Mouse (Mus musculus) heart, postnatal 10 days (tissue): Measurements from ENCODE around the gene Gm36245. TPM values are rescaled to one million over a fixed set of nuclear protein-coding genes. Genes with fewer than 3 reads are reported as not detected.
"Not testable (repeated sequence)": the region's sequence is repeated elsewhere in the genome, so short reads cannot be mapped to it uniquely, and the experiment has no call there.

Source experiments
- DNase-seq, 2 experiments: peaks; one replicate each; pipeline ENCODE4 v3.0.0; 2021
- intact Hi-C: fragments of 180-260 bp; cut with DNase I; formaldehyde crosslinking; loops from one replicate; pipeline ENCODE4 v1.15.1; 2025
- total RNA-seq, 2 experiments: library from RNA; stranded (reverse); gene quantifications; 2 replicates each; pipeline ENCODE4 v1.2.3; 2021

Gm36245 gene
- total RNA-seq, result not detected

DNA sequence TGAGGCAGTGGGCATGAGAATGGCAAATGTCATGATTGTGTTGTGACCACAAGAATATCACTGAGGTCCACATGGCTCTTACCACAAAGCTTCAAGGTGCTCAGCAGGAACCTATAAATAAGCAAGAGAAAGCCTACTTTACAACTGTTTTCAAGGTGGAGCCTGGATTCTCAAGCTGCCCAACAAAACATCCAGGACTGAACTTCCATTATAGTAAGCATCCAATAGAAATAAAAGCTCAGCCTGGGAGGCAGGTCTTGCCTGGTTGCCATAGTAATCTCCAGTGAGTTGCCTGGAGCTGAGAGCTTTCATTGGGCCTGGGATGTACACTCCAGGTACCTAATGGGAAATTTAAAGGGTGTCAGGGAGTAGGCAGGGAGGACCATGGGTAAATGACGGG lies at the start of gene Gm36245:
Gm36245 (plus strand) TSS at position 301 of the 400 bp plus-strand sequence.
- intact Hi-C loops, result no loop called here

DNA sequence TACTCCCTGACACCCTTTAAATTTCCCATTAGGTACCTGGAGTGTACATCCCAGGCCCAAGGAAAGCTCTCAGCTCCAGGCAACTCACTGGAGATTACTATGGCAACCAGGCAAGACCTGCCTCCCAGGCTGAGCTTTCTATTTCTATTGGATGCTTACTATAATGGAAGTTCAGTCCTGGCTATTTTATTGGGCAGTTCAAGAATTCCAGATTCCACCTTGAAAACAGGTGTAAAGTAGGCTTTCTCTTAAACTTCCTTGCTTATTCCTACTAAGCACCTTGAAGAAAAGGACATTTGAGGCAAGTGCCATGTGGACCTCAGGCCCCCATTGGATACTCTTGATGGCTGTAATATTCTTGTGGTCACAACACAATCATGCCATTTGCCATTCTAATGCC lies 37.3 kb upstream of the Gm36245 start, which contains the start of gene 1700025B11Rik:
1700025B11Rik (minus strand) TSS at position 101 of the 400 bp plus-strand sequence.
- DNase-seq, result no peak
- intact Hi-C loops, result no loop called here

More for the DNA sequence above, at the start of gene Gm36245:
- no peak for DNase-seq

DNA sequence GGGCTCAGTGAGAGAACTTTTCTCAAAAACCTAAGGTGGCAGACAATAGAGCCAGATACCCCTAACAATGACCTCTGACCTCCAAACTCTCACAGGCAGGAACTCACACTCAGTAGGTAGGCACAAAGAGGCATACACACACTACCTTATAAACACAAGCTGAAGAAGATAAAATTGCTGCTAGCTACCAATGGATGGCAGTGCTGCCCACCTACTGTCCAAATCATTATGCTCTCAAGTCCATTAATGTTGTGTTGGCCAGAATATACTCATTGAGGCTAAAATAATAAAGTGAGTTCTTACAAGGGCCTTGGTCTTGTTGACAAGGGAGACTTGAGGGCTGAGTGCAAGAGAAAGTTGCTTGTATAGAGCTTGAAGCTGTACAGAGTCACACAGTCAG lies 35.8 kb upstream of the Gm36245 start:
- intact Hi-C loops, result no loop called here

DNA sequence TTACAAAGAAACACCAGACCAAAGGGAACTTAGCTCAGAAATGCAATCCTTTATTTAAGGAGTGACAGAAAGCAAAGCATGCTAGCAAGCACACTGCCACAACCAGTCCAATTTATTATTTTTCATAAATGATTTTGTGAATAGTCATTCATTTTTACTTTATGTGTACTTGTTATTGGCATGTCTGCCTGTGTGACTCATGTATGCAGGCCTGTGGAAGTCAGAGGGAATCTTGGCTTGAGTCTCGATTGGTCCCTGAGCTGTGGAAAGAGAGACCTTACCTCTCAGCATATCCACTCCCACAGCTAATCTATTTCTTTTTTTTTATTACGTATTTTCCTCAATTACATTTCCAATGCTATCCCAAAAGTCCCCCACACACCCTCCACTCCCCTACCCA lies 20.3 kb upstream of the Gm36245 start:
- DNase-seq, result peak in 1 of 2 experiments; percentile 21
- intact Hi-C loops, result no loop called here

More for the DNA sequence above, 35.8 kb upstream of the Gm36245 start:
- DNase-seq, result no peak

DNA sequence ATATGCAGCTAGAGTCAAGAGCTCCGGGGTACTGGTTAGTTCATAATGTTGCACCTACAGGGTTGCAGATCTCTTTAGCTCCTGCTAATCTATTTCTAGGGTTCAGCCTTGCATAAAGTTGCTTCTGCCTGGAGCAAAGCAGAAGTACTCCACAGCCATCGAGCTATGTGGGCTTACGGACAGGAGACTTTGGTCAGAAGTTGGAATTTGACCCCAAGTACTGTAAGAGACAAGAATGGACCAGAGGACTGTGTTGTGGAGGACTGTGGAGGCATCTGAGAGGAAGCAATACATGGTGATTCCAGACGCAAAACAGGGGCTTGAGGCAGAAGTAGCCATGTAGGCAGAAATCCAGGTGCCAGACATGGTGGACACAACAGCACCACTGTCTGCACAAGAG lies 19.7 kb upstream of the Gm36245 start:
- no peak for DNase-seq
- intact Hi-C loops, result no loop called here

DNA sequence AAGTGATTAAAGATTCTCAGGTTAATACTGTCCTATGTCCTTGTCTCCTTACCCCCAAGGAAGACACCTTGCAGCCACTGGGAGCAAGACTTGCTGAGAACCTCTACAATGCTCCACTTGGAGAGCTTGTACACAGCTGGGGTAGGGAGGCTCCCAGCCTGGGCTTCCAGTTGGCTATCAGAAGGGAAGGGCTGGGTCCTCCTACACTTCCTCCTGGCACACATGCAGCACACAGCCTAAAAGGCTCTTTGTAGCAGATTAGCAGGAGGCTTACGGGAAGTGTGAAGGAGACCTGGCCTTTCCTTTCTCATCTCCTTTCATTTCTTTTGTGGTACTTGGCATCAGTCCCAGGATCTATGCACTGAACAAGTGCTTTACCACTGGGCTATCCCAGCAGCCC lies 17.4 kb upstream of the Gm36245 start:
- intact Hi-C loops, result no loop called here
- DNase-seq, result peak; percentile 73

DNA sequence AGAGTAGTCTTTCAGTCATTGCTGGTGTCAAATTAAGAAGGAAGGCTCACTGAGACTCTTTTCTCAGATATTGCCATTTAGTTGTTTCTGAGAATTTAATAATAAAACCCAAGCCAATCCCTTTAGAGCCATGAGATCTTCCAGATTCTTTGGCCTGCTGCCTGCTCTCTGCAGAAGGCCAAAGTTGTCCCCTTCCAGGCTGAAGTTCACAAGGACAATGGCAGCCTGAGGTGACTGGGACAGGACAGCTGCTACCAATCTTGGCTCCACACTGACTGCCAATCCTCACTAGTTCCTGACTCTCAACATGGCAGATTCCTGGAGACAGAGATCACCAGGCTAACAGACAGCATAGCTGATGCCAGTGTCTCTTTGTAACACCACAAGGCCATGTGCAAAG lies 12.0 kb upstream of the Gm36245 start:
- peak; percentile 62 to 65 for DNase-seq
- intact Hi-C loops, result no loop called here

DNA sequence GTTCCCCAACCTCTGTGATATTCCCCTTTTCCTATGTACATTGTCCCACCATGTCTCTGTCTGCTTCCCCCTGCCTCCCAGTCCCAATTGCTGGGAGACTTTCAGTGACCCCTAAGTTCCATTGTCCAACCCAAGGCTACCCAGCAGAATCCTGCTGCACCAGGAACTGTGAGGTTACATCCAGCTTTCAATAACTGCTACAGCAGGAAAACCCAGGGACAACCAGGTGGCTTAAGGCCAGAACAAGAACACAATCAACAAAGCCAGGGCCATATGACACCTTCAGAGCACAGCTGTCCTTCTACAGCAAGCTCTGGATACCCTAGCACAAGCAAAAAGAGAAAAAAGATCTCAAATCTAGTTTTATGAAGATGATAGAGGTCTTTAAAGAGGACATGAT lies 10.1 kb upstream of the Gm36245 start:
- intact Hi-C loops, result no loop called here
- no peak for DNase-seq

DNA sequence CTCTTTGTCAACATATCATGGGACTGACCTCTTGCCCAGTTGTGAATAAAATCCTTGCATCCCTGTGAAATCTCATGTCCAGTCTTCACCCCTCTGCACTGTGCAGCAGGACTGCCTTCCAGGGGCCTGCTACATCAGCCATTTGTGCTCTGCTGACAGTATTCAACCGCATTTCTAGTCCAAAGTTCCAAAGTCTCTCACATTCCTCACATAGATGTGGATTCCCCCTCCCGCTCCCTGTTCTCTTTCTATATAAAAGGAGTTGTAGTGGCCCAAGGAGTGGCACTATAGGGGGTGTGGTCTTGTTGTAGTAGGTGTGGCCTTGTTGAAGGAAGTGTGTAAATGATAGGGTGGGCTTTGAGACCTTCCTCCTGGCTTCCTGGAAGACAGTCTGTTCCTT lies 8.2 kb upstream of the Gm36245 start:
- intact Hi-C loops, result no loop called here
- no peak for DNase-seq

DNA sequence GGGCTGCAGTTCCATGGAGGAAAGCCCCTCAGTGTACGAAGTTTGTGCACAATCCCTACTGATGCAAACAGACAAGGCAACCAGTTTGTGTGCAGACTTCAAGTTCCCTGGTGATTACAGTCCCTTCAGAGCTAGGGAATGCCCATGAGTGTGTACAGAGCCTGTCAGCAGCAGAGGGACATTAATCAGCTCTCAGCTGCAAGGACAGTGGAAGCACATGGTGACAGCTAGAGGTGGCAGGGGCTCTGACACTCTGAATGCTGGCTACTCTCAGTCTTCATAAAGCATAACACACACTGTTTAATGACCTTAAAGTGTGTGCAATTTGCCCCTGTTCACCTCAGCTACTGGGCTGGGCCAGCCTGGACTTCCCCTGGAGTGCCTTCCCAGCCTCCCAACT lies 5.5 kb upstream of the Gm36245 start:
- no peak for DNase-seq
- intact Hi-C loops, result no loop called here

DNA sequence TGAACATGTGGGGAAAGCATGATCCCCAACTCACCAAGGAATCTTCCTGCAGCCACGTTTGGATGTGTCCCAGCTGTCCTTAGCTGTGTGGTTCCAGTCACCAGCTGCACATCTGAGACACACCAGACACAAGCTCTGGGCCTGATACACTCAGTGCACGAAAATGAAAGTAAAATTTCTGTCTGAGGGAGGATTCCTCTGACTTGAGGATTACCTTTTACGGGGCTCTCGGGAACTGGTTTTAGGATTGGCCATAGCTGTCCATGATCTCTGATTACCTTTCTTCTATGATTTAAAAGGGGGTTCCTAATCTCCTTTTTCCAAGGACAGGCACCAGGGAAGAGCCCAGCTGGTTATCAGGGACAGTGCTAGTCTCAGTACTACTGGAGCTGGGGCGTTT lies 3.1 kb upstream of the Gm36245 start, which contains the start of gene Apol10b:
Apol10b (minus strand) TSS at position 165 of the 400 bp plus-strand sequence.
- DNase-seq, result no peak
- intact Hi-C loops, result no loop called here

DNA sequence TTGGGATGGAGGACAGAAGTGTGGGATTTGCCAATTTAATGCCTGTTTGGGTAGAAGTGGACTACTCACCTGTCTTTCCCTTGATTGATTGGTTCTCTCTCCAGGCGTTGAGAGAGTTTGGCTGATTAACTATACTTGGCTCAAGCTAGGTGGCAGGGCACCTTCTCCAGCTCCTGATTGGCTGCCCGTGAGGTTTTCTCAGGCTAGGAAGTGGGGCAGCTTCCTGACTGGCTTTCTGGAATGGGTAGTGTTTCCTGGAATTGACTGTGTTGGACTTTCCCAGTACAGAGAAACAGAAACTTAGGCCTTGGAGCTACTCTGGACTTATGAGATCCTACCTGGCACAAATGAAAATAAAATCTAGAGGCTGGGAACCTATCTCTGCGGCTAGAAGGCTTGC lies 629 bp upstream of the Gm36245 start:
- intact Hi-C loops, result no loop called here
- DNase-seq, result no peak

DNA sequence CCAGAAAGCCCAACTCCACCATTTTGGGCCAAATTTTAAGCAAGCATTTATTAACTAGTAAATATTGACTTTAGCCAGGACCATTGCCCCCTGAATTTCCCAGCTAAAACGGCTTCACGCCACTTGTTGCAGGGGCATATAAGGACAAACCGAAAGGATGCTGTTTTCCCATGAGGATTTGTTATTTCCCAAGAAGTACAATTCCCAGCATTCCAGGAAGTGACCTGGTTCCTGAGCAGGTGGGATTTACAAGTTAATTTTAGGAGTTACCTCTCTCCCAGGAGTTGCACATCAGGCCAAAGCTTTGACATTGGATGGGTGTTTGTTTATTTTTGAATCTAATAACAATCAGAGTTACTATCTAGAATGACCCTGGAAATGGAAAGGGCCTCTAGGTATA lies 7.0 kb downstream of the Gm36245 start:
- DNase-seq, result no peak
- intact Hi-C loops, result no loop called here

DNA sequence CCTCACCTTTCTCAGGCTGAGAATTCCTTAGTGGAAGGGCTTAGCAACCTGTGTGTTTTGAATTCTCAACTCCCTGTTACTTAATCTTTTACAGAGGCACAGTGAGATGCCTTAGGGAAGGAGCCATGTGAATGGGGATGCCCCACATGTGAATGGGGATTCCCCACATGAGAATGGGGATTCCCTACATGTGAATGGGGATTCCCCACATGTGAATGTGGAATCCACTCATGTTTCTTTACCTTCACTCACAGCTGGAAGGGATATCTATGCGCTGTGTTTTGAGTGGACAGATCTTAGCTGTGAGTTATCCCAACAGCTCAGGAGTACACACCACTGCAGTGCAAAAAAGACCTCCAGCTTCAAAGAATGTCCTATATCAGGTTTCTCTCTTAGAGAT lies 25.7 kb downstream of the Gm36245 start:
- DNase-seq, result no peak
- intact Hi-C loops, result no loop called here

DNA sequence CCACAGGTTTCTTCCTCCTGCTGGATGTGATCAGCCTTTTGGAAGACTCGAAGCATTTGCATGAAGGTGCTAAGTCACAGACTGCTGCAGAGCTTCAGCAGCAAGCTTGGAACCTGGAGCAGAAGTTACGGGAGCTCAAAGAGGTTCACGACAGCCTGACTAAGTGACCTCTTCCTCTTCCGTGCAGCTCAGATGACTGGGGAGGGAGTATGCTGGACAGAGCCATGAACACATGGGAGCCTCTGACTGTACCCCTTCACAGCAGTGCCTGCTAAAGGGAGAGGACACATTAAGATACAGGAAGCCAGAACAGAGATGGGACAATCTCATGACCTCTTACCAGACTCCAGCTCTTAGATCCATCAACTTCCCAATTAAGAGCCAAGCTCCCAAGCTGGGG lies 27.4 kb downstream of the Gm36245 start:
- not testable (repeated sequence) for DNase-seq

DNA sequence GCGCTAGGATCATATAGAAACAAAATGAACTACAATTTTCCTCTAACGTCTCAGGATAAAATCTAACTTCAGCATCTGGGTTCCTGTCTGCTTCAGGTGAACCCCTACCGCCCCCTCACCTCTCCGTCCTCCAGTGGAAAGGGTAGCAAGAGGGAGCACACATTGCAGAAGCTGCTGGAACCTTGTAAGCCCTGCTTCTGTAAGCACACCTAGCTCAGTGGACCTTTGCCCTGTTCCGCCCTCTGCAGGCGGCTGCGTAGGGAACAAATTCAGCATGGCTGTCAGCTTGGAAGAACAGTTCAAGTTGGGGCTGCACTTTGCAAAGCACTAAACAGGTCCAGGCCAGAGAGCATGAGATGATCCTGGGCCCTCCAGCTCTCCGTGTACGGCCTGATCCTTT lies 29.6 kb downstream of the Gm36245 start:
- DNase-seq, result peak in 1 of 2 experiments; percentile 10
- intact Hi-C loops, result not testable (repeated sequence)

More for the DNA sequence above, 27.4 kb downstream of the Gm36245 start:
- intact Hi-C loops, result not testable (repeated sequence)

DNA sequence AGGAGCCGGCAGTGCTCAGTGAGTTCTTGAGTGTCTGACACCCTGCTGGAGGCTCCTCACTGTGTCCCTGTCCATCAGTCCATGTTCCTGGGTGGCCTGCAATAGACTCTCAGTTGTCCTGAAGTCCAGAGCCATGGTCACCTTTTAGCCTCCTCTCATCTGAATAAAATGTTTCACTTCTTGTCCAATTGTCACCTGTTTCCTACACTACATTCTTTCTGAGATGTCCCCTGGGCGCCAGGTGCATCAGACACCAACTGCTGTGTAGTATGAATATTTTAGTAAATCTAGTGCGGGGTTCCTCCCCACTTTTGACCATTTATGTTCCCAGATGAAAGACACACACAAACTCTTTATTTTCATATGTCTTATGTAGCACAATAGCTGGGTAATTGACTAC lies 30.8 kb downstream of the Gm36245 start:
- intact Hi-C loops, result loop anchor here (1.0 kb wide), 1 partner anchor 107 kb away; no protein-coding TSS in a partner anchor

DNA sequence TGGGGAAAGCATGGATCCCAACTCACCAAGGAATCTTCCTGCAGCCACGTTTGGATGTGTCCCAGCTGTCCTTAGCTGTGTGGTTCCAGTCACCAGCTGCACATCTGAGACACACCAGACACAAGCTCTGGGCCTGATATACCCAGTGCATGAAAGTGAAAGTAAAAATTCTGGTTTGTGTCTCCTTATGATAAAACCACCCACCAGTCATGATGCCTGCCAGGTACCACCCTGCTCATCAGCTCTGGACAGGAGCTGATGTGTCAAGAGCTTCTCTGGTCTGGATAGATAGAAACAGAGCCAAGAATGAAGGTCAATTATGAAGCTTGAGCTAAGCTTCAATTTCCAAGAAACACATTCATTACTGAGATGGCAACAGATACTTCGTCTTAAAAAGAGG lies 44.1 kb downstream of the Gm36245 start, which contains the start of gene Apol11b:
Apol11b (minus strand) TSS at position 111 of the 400 bp plus-strand sequence.
- intact Hi-C loops, DNase-seq: not testable (repeated sequence)

More for the DNA sequence above, 30.8 kb downstream of the Gm36245 start:
- not testable (repeated sequence) for DNase-seq

DNA sequence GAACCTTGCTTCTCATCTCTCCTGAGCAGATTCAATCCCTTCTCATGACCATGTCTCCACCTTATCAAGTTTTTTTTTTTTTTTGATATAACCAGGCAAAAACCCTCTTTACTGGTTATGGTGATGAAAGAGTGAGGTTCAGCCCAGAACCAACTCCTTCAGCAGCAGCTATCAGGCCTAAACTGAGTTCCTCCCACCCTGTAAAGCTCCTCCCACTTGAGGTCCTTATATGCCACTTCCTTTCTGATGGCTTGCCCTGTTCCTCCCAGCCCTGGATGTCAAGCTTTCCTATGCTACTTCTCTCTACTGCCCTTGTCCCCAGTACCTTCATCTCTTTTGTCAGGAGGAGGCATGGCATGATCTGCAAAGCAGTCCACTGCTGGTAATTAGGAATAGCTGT lies 52.1 kb downstream of the Gm36245 start:
- intact Hi-C loops, DNase-seq: not testable (repeated sequence)
